Mouse (Mus musculus) embryonic fibroblast, embryonic 13.5 days (primary cell): ENCODE data around the gene Mipep.

Experiments used
- CTCF ChIP-seq: IDR thresholded peaks from 2 replicates; pipeline ENCODE4 v1.5.1; 2011; ENCODE audit warnings: mild to moderate bottlenecking, control low read depth, low read length, moderate library complexity, borderline replicate concordance; ENCODE audit not compliant: insufficient read depth
- POLR2A ChIP-seq: IDR thresholded peaks from 2 replicates; pipeline ENCODE4 v1.6.1; 2011; ENCODE audit warnings: low read depth, mild to moderate bottlenecking, control low read depth, low read length, moderate library complexity

GRCm38 (mm10) chr14:60743681-60744080 is 40.7 kb upstream of the Mipep start:
- no peak for TF ChIP-seq CTCF
- TF ChIP-seq POLR2A: no peak
